Mouse (Mus musculus) thymus, postnatal 4 days (tissue): ENCODE results near the gene Gtf2f1.

ENCODE experiments used
- DNase-seq: peaks from one replicate; pipeline ENCODE4 v3.0.0; 2021

Gtf2f1 gene

DNA sequence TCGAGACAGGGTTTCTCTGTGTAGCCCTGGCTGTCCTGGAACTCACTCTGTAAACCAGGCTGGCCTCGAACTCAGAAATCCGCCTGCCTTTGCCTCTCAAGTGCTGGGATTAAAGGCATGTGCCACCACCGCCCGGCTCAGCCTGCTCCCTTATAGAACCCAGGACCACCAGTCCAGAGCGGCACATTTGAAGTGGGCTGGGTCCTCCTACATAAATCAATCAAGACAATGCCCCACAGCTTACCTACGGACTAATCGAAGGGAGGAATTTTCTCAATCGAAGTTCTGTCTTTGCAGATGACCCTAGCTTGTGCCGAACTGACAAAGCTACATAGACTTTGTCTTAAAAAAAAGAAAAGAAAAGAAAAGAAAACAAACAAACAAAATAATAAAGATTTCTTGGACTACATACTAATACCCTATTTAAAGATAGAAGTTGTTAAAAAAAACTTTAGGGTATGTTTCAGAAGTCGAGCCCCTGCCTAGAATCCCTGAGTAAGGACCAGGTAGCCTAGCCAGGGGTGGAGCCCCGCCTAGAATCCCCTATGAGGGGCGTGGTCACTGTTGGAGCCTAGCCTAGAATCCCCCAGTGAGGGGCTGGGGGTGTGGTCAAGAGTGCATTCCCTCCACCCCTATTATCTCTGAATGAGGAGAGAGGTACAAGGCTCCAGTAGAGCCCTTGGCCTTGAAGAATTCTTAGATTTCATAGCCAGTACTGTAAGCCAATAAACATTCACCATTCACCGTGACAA, 37.0 kb downstream of the Gtf2f1 start:
- DNase-seq = no peak

DNA sequence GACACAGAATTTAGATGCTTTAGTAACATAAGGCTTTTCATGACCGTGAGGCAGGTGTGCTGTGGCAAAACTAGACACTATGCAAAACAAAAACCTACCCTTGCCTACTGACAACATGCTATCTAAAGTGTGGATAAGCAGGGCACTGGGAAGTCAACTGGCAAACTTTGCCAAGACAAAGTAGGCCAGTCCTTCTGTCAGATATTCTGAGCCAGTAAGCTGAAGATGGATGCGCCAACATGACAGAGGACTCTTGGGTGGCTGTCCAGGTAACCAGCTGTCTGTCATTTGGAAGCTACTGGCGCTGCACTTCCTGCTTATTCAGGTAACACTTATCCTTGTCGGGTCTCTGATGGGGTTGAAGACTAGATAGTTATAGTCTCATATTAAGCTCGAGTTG, 41.0 kb downstream of the Gtf2f1 start:
- DNase-seq = no peak

DNA sequence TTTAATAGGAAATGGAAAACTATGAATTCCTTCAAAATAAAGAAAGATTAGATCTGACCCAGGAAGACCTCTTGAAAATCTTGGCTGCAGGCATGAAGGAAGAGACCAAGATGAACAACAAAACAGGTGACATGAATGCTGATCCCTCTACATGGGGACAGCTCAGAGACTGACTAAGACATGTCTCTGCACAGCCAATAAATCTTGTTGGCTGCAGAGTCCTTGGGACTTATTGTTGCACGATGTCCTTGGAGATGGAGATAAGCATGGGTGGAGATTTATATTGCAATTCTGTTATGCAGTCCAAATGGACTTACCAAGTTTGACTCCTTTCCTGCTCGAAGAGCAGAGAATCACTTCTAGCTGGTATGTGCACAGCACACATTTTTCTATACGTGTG, 41.8 kb downstream of the Gtf2f1 start:
- no peak for DNase-seq

DNA sequence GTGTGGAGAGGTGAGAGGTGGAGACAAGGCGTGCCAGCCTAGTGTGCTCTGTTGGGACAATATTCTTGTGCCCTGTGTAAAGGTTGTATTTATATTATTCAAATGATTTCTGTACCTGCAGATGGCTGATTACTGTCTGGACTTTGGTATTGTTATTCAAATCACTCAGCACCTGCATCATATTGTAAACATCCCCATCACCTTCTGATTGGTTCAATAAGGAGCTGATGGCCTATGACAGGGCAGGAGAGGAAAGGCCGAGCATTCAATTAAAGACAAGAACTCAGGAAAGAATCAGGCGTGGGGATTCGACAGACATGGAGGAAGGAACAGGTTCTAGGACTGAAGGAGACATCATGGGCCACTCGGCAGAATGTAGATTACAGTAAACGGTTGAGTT, 47.4 kb downstream of the Gtf2f1 start:
- no peak for DNase-seq

DNA sequence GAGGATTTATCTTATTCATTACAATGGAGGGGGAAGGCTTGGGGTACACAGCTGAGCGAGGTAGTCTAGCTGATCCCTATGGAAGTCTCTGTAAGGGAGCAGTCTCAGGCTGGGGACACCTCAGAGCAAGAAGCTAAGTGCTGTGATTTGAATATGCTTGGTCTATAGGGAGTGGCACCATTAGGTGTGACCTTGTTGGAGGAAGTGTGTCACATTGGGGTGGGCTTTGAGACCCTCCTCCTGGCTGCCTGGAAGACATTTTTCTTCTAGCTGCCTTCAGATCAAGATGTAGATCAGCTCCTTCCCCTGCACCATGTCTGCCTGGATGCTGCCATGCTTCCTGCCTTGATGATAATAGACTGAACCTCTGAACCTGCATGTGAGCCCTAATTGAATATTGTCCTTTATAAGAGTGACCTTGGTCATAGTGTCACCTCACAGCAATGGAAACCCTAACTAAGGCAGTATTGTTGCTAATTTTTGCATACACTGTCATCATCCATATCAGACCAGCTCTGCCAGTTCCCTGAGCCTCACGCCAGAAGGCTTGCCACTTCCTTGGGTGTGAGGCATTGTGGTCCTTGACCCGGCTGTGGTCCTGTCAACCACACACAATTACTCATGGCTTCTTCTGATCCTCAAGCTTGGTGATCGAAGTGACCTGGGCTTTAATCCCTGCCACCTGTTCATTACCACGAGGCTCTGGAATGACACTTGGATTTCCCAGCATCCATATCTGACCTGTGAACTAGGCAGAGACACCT, 48.3 kb downstream of the Gtf2f1 start:
- no peak for DNase-seq

DNA sequence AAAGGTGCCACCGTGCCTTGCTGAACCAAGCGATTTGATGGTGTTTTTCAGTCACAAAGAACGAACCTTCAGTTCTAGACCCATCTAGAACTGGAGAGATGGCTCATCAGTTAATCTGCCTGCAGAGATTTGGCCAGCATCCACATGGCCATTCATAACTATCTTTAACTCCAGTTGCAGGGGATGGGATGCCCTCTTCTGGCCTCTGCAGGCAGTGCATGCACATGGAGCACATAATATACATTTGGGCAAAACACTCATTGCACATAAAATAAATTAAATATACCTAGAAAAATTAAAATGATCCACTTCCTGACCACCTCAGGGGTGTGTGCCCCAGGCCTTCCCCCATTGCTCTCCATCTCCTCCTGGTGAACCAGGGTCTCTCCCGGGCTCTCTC, 49.2 kb downstream of the Gtf2f1 start:
- DNase-seq = no peak

DNA sequence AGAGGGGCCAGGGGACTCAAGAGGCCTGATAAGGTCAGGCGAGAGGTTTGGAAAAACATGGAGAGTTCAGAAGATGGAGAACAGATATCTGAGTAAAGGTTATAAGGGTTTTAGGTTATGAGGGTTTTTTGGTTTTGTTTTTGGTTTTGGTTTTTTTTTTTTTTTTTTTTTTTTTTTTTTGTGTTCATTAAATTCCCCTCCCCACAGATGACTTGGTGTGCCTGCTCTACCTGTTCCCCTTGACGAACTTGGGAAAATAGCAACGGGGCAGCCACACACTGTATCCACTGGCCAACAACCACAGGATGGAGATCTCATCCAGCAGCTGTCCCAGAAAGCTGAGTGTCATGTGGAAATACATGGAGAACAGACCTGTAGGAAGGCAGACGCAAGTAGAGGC, 52.4 kb downstream of the Gtf2f1 start:
- DNase-seq = no peak

DNA sequence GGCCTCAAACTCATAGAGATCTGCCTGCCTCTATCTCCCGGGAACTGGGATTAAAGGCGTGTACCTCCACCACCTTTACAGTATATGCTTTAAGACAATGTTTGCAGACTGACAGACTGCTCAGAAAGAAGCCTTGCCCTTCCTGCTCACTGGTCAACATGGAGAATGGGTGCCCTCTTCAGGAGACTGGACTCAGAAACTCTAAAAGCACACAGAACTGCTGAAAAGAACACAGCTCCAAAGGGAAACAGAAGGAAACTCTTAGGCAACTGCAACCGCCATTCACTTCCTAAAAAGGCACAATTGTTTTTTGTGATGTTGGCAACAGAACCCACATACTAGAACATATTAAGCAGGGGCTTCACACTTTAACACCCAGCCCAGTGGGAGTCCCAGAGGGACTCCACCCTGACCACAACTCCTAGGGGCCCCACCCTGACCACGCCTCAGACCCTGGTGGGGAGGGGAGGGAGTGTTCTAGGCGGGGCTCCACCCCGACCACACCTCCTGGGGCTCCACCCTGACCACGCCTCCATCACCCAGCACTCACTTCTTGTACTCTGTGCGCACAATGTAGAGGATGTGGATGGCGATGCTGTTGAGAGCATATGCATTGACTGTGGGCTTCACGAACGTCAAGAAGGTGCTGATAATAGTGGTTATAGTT, 53.2 kb downstream of the Gtf2f1 start:
- DNase-seq = peak; percentile 58

DNA sequence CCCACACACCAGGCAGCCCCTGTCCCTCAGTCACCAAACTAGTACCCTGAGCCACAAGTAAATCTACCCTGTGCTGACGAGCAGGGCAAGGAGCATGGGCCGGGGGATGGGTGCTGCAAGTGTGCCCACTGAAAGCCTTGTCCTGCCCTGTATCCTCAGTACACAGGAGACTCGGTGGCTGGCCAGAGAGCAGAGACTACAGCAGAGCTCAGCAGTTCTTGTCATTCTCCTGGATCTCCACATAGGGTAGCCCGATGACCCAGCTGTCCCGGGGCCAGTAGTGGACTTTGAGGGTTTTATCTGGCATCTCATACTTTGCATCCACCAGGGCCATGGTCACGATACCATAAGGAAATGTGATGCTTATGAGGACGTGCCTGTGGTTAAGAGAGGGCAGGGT, 56.2 kb downstream of the Gtf2f1 start:
- no peak for DNase-seq
